Mouse (Mus musculus) right cerebral cortex, adult 18-20 months (tissue): ENCODE data around the gene Tti1.

Experiments used
- DNase-seq: peaks from one replicate; pipeline ENCODE4 v3.0.0; 2022; ENCODE audit warnings: mixed read lengths

Gene Tti1

GRCm38 (mm10) chr2:157970124-157970523 is 58.1 kb downstream of the Tti1 start:
- DNase-seq = no peak

GRCm38 (mm10) chr2:157967856-157968255 is 60.4 kb downstream of the Tti1 start:
- no peak for DNase-seq

- DNase-seq = no peak
Observed at GRCm38 (mm10) chr2:157957707-157958108, 70.5 kb downstream of the Tti1 start.

GRCm38 (mm10) chr2:157953978-157954377 is 74.3 kb downstream of the Tti1 start:
- peak; percentile 21 for DNase-seq

GRCm38 (mm10) chr2:157944156-157944893 is 83.9 kb downstream of the Tti1 start:
- no peak for DNase-seq

GRCm38 (mm10) chr2:157943514-157944155 is 84.6 kb downstream of the Tti1 start:
- peak; percentile 89 for DNase-seq

- DNase-seq = no peak
Observed at GRCm38 (mm10) chr2:157940586-157941185, 87.5 kb downstream of the Tti1 start.

GRCm38 (mm10) chr2:157936676-157937075 is 91.6 kb downstream of the Tti1 start:
- DNase-seq = no peak

GRCm38 (mm10) chr2:157935444-157936171 is 92.6 kb downstream of the Tti1 start:
- no peak for DNase-seq

GRCm38 (mm10) chr2:157932655-157933054 is 95.6 kb downstream of the Tti1 start:
- DNase-seq = no peak
